Mouse (Mus musculus) cerebellum, adult 2 months (tissue): ENCODE data around the gene Stx1b. TPM values are rescaled to one million over a fixed set of nuclear protein-coding genes. Genes with fewer than 3 reads are reported as not detected.
A peak's percentile ranks its signal among the peaks of the same experiment; 100 is the strongest.
"Not testable (repeated sequence)": the region's sequence is repeated elsewhere in the genome, so short reads cannot be mapped to it uniquely, and the experiment has no call there.

Experiments used
- DNase-seq, 2 experiments: peaks; one replicate each; pipeline ENCODE4 v3.0.0; 2021
- H3K27ac ChIP-seq: fragments of 200-500 bp; 2 replicates; pipeline ENCODE4 v1.5.1; 2012; ENCODE audit warnings: low read length, control low read depth, inconsistent platforms; ENCODE audit not compliant: insufficient read depth
- H3K27me3 ChIP-seq: fragments of 200-500 bp; 2 replicates; pipeline ENCODE4 v1.6.1; 2012; ENCODE audit warnings: inconsistent platforms, mild to moderate bottlenecking, low read length, moderate library complexity; ENCODE audit not compliant: control insufficient read depth, insufficient read depth
- H3K4me1 ChIP-seq: fragments of 200-500 bp; 2 replicates; pipeline ENCODE4 v1.6.1; 2011; ENCODE audit warnings: low read length; ENCODE audit not compliant: control insufficient read depth, insufficient read depth
- H3K4me3 ChIP-seq: fragments of 200-500 bp; replicated peaks from 2 replicates; pipeline ENCODE3; 2011; ENCODE audit warnings: mild to moderate bottlenecking, low read depth, low read length, control low read depth; ENCODE audit not compliant: insufficient read depth
- CTCF ChIP-seq: fragments of 200-500 bp; IDR thresholded peaks from 2 replicates; pipeline ENCODE4 v1.5.1; 2011; ENCODE audit warnings: low read depth, mild to moderate bottlenecking, control low read depth, low read length, moderate library complexity, borderline replicate concordance; ENCODE audit not compliant: insufficient read depth
- POLR2A ChIP-seq: fragments of 200-500 bp; IDR thresholded peaks from 2 replicates; pipeline ENCODE4 v1.6.1; 2011; ENCODE audit warnings: low read length, control low read depth, borderline replicate concordance; ENCODE audit not compliant: insufficient read depth
- WGBS: fragments of 180-500 bp; shearing (Covaris S2); methylation state at CpG from one replicate; pipeline ENCODE4 v1.1.7; 2018; 5-methylcytosine and 5-hydroxymethylcytosine counted together
- polyA plus RNA-seq: library from polyadenylated mRNA; depleted of rRNA; stranded (reverse); fragments of >200 nt; gene quantifications from 2 replicates; pipeline ENCODE4 v1.2.3, GENCODE M21; 2012

Stx1b gene
- polyA plus RNA-seq, 1 experiment, result 452 TPM

DNA sequence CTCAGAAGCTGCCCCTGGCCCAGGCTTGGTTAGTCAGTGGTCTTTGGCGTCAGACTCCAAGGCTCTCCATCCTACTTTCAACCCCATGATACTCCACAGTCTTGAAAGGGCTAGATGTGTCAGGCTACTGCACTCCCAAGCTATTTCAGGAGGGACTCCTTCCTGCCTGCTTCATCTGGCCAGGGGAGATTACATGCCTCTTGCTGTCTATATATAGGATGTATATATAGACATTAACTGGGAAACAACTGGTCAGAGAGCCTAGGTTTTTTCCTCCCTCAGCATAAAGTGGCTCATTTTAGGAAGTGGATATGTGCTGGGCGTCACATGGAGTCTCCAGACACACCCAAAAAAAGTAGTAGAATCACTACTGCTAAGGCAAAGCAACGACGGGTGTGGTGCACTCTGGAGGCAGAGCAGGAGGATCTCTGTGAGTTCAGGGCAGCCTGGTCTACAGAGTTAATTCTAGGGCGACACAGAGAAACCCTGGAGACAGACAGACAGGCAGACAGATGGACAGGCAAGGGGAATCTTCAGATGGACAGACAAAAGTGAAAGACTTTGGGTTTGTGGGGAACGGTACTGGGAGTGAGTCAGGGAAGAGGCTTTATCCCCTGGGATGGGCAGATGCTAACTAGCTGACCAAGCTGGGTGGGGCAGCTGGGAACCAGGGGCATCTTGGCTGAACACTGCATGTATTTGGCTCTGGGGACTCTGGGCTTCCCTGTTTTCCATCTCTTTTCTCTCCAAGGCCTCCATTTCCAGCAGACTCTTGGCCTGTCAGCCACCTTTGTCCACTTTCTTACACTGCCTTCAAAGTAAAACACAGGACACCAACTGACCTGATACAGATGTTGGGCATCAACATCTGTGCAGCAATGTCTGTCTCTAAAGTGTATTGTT lies 25.9 kb upstream of the Stx1b start:
- no peak for DNase-seq
- TF ChIP-seq POLR2A (no peak), CTCF (no peak)
- Histone ChIP-seq H3K27ac (no peak overlapping the region), H3K27me3 (no peaks in the 10 kb centered on the region), H3K4me3 (no peak overlapping the region), H3K4me1 (no peaks in the 10 kb centered on the region)
- 71% methylated on average over 6 of the region's 6 CpGs for WGBS

DNA sequence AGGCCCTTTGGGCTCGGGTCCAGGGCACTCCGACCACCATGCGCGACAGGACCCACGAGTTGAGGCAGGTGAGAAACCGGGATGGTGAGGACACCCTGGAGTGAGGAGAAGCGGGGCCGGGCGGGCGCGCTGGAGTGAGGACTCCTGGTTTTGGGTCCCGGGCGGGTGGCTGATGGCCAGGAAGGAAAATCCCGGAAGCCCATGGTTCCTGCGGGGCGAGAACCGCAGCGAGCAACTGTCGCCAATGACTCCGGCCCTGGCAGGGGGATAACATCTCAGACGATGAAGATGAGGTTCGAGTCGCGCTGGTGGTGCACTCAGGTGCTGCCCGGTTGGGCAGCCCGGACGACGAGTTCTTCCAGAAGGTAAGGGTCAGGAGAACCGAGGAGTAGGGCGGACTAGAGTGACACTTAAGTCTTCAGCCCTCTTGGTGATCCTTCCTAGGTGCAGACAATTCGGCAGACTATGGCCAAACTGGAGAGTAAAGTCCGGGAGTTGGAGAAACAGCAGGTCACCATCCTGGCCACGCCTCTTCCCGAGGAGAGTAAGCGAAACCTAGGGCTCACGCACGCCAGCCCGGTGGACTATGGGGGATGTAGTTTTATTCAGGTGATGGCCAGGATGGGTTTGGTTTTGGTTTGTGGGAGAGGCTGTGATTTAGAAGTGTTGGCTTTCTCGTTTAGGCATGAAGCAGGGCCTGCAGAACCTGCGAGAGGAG lies 17.8 kb upstream of the Stx1b start:
- peak; percentile 87 to 88 for DNase-seq
- peak overlapping the region; percentile 87 for H3K27ac ChIP-seq
- under 1% methylated on average over 40 of the region's 40 CpGs for WGBS
- peaks cover 6% of the 10 kb centered on the region; the same call in 1 of the 2 replicates for H3K4me1 ChIP-seq
- no peaks in the 10 kb centered on the region for H3K27me3 ChIP-seq
- peak overlapping the region; percentile 91 for H3K4me3 ChIP-seq
- TF ChIP-seq POLR2A, result peak; percentile 77; the same call in 1 of the 2 replicates
- no peak for TF ChIP-seq CTCF

GRCm38 (mm10) chr7:127841340-127842000 lies 17.1 kb upstream of the Stx1b start:
- peak; percentile 94 to 95 for DNase-seq
- Histone ChIP-seq H3K4me3 (peak overlapping the region; percentile 91), H3K27me3 (no peaks in the 10 kb centered on the region), H3K27ac (peak overlapping the region; percentile 97), H3K4me1 (peaks cover 12% of the 10 kb centered on the region; the same call in 1 of the 2 replicates)
- 2% methylated on average over 46 of the region's 46 CpGs for WGBS
- no peak for TF ChIP-seq CTCF
- peak; percentile 63; the same call in 1 of the 2 replicates for TF ChIP-seq POLR2A

- peak; percentile 85 to 86 for DNase-seq
- peak overlapping the region; percentile 52 for H3K4me3 ChIP-seq
- H3K27ac ChIP-seq, result peak overlapping the region; percentile 97
- TF ChIP-seq CTCF (no peak), POLR2A (no peak)
- WGBS, result 0% methylated on average over 15 of the region's 15 CpGs
- peaks cover 15% of the 10 kb centered on the region; the same call in 1 of the 2 replicates for H3K4me1 ChIP-seq
- H3K27me3 ChIP-seq, result no peaks in the 10 kb centered on the region
Observed at GRCm38 (mm10) chr7:127840886-127841285, 16.5 kb upstream of the Stx1b start.

GRCm38 (mm10) chr7:127840031-127840430 lies 15.7 kb upstream of the Stx1b start:
- H3K4me3 ChIP-seq, H3K27me3 ChIP-seq, DNase-seq: not testable (repeated sequence)
- WGBS, result 85% methylated on average over 2 of the region's 2 CpGs
- Histone ChIP-seq H3K27ac (peak overlapping the region; percentile 97; the same call in 1 of the 2 replicates), H3K4me1 (peaks cover 16% of the 10 kb centered on the region; the same call in 1 of the 2 replicates)

GRCm38 (mm10) chr7:127837878-127838277 lies 13.5 kb upstream of the Stx1b start:
- not testable (repeated sequence) for DNase-seq, H3K4me3 ChIP-seq, H3K27me3 ChIP-seq
- peak overlapping the region; percentile 59 for H3K27ac ChIP-seq
- 0 out of 2 replicates have a peak, but pooled peaks have one; percentile 17 for TF ChIP-seq CTCF
- H3K4me1 ChIP-seq, result peaks cover 16% of the 10 kb centered on the region; the same call in 1 of the 2 replicates
- WGBS, result 78% methylated on average over 4 of the region's 4 CpGs

DNA sequence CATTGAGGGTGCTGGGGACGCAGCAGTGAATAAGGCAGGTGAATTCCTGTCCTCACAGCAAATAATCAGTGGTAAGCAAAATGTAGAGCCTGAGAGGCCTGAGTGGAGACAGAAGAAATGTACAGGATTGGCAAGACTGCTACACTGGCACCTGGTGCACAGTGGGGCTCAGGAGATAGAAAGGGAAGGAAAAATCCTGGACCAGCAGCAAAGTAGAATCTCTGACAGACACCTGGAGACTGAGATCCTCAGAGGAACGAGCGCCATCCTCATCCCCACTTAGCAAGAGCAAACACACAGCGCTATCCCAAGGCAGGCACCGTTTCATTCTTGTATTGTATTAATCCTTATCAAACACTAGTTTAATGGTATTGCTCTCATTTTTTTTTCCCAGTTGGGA lies 13.1 kb upstream of the Stx1b start:
- peaks cover 16% of the 10 kb centered on the region; the same call in 1 of the 2 replicates for H3K4me1 ChIP-seq
- DNase-seq, result peak; percentile 62 to 80
- H3K27ac ChIP-seq, result peak overlapping the region; percentile 59
- 17% methylated on average over 5 of the region's 5 CpGs for WGBS
- H3K27me3 ChIP-seq, result no peaks in the 10 kb centered on the region
- H3K4me3 ChIP-seq, result no peak overlapping the region
- no peak for TF ChIP-seq CTCF
- peak; percentile 33; the same call in 1 of the 2 replicates for TF ChIP-seq POLR2A
